Mouse (Mus musculus) left cerebral cortex, postnatal 4 days (tissue): ENCODE results near the gene Palm2. TPM values are rescaled to one million over a fixed set of nuclear protein-coding genes. Genes with fewer than 3 reads are reported as not detected.
A peak's percentile ranks its signal among the peaks of the same experiment; 100 is the strongest.
"Not testable (repeated sequence)": the region's sequence is repeated elsewhere in the genome, so short reads cannot be mapped to it uniquely, and the experiment has no call there.

Source experiments
- DNase-seq: peaks from one replicate; pipeline ENCODE4 v3.0.0-alpha.2; 2022
- intact Hi-C: fragments of 180-260 bp; cut with DNase I; formaldehyde crosslinking; loops from one replicate; pipeline ENCODE4 v1.15.1; 2025
- total RNA-seq, 2 experiments: library from RNA; stranded (reverse); gene quantifications; 2 replicates each; pipeline ENCODE4 v1.2.3; 2021

Gene Palm2
- 10 to 100 TPM; 74.0 to 80.4 TPM for total RNA-seq

DNA sequence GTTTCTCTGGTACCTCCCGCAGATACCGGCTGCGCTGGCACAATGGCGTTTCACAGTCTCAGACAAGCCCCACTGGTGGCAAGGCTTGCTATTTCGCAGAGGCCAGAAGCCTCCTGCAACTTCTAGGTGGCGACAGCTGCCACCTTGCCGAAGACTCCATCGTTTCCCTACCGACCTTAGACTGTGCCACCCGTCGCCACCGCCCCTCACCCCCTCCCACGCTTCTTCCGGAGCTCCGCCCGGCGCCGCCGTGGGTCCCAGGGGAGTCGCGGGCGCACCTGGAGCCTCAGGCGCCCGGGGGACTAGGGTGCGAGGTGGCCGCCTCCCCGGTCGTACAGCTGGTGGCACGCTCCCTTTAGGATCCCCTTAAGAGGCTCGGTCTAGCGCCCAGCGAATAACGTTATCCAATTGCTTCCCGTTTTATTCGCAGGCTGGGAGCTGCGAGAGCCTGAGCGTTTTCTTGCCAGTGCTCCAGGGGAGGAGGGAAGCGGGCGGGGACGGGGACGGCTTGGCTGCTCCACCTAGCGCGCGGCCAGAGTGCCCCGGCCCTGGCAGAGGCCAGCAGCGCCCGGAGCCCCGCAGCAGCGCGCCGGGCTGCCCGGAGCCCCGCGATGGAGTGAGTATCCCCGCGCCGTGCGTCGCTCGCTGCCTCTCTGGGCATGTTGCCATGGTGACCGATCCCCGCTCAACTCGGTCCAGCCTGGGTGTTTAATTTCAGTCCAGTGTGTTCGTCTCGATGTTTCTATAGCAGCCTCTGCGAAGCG is at the start of gene Palm2:
Palm2 (plus strand) TSS at position 307 of the 764 bp plus-strand sequence.
- intact Hi-C loops, result loop anchor here (10.0 kb wide), 1 partner anchor 171 kb away; no protein-coding TSS in a partner anchor
- DNase-seq, result peak; percentile 73

DNA sequence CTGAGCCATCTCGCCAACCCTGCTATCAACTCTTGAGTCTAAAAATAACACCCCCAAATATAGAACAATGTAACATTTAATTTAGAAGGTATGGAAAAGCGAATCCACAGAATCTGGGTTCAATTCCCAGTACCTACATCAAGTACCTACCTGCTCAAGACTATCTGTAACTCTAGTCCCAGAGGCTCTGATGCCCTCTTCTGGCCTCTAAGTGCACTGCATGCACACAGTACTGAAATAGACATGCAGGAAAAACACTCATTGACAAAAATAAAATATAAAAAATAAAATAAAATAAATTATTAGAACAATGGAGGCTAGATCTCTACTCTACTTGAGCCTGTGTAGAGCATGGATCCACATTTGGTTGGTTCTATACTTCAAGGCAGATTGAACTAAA is 49.7 kb upstream of the Palm2 start:
- DNase-seq, result no peak
- intact Hi-C loops, result no loop called here

DNA sequence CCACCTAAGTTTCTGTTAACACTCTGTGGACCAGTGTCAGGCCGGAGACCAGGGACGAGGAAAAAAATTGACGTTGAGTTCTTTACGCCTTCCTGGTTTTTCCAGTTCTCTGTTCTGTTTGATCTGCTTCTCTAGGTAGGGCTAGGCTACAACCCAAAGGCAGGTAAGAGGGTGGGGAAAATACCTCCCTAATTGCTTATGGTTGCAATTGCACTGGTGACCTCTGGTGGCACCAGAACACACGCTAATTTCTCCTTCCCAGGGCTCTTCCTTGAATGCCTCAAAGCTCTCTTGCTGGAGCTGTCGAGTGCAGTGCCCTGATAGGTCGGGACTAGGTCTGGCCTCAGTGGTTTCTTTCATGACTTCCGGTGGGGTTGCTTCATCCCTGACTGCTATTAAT is 42.9 kb upstream of the Palm2 start:
- intact Hi-C loops, result no loop called here
- no peak for DNase-seq

DNA sequence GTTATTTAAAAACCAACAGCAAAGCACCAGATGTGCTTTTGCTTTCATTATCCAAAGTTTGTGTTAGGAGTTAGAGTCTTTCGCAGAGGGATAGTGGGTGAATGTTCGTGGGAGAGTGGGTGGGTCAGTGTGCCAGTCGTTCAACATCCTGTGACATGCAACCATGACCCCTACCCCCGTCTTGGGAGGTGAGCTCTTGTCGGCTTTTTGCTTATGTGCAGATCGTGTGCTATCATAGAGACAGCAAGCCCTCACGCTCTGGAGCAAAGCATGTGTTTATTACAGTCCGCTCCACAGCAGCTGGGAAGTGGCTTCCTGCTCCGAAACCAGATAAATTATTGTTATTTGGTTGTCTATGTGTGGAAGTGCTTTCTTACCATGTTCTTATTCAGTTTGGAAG is 37.6 kb upstream of the Palm2 start:
- DNase-seq, result no peak
- intact Hi-C loops, result no loop called here

DNA sequence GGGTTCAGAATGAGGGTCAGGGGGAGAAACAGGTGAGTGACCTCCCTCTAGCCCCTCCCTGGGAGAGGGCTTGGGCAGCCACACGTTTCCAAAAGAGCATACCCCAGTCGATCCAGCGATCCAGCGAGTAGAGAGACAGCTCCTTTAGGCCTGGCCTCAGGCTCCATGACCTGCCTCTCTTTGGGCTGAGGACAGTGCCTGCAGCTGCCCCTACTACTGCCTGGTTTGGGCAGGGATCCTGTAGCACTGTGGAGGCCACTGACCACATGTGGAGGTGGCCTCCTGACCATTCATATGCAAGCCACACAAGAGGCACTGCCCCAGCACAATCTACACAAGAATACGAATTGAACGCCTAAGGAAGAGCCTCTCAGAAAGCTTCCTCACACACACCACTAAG is 21.7 kb upstream of the Palm2 start:
- DNase-seq, intact Hi-C loops: not testable (repeated sequence)

DNA sequence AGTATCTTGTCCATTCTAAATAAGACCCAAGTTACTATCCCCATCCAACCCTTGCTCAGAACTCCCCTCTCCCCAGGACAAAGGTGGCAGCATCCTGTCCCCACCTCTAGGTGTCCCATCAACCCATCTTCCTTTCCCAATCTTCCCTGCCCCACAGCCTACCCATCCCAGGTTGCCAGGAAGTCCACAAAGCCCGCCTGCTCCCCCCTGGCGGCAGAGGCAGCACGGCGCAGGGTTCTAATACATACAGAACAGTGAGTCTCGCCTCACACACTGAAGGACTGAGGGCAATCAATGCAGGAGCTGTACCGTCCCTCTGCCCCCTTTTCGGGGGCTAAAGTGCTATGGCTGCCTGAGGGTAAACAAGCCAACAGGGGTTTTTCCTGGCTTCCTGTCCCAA is 21.0 kb upstream of the Palm2 start:
- intact Hi-C loops, result no loop called here

DNA sequence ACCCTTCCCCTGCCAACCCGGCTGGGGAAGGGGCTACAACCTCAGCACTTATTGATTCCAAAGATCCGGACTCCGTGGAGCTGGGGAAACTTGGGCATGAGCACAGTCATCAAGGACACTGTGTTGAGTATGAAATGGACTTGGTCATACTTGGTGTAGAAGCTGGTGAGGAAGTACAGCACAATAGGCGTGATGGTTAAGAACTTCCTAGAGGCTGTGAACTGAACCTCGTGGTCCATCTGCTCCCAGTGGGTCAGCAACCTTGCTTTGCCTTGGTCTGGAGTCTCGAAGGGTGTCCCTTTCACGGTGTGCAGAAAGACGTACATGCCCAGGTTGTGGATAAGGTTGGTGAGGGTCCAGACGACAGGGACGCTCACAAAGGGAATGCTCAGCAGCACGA is 20.4 kb upstream of the Palm2 start:
- DNase-seq, intact Hi-C loops: not testable (repeated sequence)

More for the DNA sequence above, 21.0 kb upstream of the Palm2 start:
- no peak for DNase-seq

DNA sequence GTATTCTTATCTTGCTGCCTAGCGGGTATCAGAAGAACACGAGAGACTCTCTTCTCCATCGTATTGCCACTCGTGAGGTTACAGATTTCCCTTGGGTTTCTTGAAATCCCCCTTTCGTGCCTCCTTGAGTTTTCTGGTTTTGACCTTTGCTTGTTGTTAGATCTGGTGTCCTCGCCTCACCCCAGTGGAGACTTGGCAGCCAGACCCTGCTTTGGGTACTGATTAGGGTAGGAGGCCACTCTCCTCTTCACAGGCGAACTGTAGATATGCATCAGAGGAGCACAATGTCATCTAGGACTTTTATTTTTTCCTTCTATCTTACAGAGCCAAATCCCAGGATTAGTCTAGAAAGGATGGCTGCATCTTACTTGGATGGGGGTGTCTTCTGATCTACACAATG is 10.0 kb upstream of the Palm2 start:
- intact Hi-C loops, result no loop called here
- no peak for DNase-seq

DNA sequence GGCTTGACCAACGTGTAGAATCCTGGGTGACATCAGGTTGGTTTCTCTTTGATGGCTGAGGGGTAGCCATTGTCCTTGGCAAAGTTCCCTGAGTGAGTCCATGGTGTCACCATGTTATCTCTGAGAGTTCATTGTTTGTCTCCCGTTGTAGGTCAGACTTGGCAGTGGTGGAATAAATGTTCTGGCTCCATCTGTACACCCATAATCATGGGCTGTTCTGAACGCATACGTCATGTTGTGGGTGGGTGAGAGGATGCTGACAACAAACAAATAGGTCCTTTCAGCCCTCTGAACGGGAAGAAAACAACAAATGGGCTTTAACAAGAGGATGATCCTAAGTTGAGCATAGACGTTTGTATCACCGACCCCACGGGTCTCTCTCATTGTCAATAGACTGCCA is 5.7 kb upstream of the Palm2 start:
- DNase-seq, result no peak
- intact Hi-C loops, result no loop called here

DNA sequence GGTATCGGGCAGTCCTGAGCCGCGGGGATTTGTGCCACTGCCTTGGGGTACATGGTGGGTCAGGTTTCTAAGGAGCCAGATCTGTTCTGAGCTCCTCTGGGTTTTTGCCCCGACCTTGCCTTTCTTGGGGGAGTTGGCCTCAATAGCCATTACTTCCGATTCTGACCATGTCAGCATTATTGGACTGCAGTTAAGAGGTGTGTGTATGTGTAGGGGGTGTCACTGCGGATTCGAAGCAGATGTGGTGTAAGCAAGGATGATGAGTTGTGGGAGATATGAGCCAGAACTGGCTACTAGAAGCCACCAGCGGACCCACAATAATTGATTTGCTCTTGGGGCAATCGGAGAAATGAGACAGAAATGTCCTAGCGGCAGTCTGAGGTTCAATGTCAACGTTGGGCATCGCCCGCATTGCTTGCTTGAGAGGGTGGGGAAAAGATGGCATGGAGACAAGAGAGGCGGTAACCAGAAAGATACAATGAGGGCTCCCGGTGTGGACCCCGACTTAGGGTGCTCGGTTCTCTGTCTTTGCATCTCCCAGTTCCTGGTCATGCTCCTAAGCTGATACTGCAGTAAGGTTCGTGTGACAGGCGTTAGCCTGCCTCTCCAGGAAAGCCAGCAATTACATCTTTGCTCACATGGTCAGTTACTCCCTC is 786 bp downstream of the Palm2 start:
- intact Hi-C loops, result loop anchor here (10.0 kb wide), 1 partner anchor 170 kb away; no protein-coding TSS in a partner anchor
- no peak for DNase-seq

DNA sequence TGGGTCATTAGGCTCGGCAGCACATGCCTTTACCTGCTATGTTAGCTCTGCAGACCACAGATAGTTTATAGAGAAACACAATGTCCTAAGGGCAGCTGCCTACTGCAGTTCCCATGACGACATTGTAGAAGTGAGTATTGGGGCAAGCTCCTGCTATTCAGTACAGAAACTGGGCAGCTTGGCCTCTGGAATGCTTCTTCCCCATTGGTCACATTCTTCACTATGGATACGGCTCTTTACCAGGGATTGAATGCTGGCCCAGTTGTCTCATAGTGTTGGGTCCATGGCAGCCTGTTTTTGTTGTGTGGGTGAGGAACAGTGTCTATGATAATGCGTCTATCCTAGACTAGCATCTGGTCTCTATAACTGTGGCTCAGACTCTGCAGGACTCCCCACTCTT is 2.2 kb downstream of the Palm2 start:
- intact Hi-C loops, result loop anchor here (10.0 kb wide), 1 partner anchor 169 kb away; no protein-coding TSS in a partner anchor
- DNase-seq, result no peak

DNA sequence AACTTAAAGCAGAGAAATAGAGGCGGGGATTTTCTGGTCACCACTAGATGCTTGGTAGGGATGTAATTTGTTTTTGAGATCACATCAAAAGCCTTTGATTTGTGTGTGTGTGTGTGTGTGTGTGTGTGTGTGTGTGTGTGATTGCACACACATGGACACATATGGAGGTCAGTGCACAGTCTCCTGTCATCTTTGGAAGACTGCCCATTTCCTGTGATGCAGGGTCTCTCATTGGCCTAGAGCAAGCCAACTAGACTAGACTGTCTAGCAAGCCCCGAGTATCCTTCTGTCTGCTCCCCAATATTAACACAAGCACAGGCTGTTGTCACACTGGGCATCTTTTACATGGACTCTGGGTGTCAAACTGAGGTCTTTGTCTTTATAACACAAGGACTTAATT is 12.0 kb downstream of the Palm2 start:
- intact Hi-C loops, result no loop called here
- no peak for DNase-seq

DNA sequence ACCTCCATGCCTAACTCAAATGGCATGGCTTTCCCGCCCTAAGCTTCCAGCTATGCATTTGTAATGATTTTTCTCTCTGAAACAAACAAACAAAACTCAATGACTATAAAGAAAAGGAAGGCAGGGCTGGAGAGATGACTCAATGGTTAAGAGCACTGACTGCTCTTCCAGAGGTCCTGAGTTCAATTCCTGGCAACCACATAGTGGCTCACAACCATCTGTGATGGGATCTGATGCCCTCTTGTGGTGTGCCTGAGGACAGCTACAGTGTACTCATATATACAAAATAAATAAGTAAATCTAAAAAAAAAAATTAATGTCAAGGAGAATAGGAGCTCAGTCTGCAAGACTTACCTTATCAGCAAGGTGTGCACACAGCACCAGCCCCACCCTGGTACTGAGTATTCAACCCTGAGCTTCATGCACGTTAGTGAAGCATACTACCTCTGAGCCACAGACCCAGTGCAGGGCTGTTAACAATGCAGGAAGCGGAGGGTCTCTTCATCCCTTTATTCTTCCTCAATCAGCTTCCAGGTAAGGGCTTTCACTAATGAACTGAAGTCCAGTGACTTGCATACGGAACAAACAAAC is 12.9 kb downstream of the Palm2 start:
- intact Hi-C loops, result no loop called here

DNA sequence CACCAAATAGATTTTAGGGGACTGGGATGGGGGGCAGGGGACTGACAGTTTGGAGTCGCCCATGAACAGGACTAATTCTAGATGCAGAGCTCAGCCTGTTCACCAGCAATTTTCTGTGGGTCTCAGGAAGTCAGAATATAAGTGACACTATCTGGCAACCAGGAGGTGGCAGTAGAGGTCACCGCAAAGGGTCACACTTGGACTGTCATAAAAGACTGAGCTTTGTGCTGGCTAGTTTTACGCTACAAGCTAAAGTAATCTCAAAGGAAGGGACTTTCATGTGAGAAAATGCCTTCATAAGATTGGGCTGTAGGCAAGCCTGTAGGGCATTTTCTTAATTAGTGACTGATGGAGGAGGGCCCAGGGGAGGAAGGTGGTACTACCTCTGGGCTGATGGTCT is 17.8 kb downstream of the Palm2 start:
- intact Hi-C loops, result no loop called here
- peak; percentile 61 for DNase-seq

More for the DNA sequence above, 12.9 kb downstream of the Palm2 start:
- DNase-seq, result no peak

DNA sequence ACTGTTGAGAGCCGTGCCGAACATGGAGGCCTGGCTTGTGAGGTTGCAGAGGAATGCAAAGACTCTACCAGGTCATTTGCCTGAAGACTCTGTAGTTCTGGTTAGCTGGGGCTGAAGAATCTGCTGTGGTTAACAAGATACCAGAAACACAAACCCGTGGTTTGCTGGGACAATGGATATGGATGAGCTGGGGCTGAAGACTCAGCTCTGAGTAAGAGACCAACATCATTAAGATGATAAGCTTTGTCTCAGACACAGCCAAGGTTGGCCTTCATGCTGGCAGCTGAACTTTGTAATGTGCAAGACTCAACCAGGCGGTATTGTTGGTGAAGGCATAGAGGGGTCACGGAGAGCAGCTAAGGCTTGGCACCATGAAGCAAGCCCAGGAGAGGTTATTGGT is 18.6 kb downstream of the Palm2 start:
- no peak for DNase-seq
- intact Hi-C loops, result no loop called here

DNA sequence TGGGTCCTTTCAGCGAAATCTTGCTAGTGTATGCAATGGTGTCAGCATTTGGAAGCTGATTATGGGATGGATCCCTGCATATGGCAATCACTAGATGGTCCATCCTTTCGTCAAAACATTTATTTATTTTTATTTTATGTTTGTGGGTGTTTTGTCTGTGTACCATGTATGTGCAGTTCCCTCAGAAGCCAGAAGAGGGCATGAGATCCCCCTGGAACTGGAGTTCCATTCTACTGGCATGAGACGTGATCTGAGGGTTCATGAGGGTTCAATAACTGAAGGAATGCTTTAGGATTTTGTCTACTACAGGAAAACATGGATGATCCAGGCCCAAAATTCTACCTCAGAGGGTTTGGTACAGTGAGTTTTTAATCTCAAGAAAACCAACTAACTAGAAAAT is 28.3 kb downstream of the Palm2 start:
- DNase-seq, result peak; percentile 25
- intact Hi-C loops, result no loop called here

DNA sequence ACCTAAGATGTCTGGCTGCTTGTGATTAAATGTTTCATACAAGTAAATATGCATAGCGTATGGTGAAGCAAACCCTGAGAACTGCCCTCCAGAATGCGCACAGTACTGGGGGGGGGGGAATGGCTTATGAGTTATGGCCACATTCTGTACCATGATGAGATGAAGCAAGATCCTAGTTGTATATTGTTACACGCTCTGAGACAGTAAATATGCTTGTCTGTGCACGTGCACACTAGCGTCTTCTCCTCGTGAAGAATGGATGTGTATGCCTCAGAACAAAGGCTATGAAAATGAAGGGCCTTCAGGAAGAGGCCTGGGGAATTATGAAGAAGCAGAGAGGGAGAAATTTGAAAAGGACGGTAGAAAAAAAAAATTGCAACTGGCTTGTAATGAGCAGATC is 48.4 kb downstream of the Palm2 start:
- intact Hi-C loops, result no loop called here
- DNase-seq, result no peak

DNA sequence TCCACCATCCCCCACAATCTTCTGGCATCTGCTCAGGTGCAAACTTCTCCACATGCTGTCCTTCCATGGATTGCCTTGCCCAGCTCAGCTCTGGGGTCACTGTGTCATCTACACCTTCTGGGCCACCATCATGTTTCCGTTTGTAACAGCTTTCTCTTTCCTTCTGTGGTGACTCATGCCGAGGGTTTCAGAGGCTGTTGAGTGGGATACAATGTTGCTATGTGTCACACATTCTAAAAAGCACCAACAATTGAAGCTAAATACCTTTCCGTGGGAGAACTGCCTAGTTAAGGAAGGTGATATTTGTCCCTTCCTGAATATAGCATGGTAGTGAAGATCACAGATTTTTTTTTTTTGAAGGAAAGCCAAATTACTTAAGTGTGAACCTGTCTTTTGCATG is 52.3 kb downstream of the Palm2 start:
- intact Hi-C loops, result no loop called here

DNA sequence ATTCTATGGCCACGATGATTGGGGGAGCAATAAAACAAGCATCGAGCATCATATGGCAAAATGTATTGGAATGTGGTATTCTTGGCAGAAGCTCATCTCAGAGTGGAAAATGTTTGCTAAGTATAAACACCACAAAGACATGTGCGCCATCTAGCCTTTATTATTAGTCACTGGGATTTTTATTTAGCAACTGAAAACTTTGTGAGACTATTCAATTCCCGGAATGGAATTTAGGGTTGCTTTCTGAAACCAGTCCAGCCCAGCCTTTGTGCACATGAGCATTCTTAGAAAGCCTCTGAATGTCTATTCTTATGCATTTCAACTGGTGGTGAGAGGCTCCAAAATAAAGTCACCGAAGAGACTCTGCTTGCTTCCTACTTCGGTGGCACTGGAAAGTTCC is 55.8 kb downstream of the Palm2 start:
- intact Hi-C loops, result no loop called here
- no peak for DNase-seq

More for the DNA sequence above, 52.3 kb downstream of the Palm2 start:
- DNase-seq, result no peak

DNA sequence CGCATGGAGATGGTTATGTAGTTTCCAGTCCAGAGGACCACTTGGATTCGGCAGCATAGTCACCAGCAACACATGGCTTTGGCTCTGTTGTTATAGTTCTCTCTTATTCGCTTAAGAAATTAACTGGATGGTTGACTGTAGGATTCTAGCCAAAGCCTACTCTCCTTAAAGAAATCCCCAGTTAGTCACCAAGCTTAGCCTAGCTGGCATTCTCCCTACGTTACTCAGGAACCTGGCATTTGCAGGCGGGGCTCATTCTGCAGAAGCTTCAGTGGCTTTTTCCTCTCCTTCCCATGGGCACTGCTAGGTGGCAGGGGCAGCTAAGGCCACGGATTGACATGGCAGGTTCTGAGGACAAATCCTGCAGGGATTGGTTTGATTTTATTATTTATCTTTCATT is 70.7 kb downstream of the Palm2 start:
- DNase-seq, result no peak
- intact Hi-C loops, result no loop called here

DNA sequence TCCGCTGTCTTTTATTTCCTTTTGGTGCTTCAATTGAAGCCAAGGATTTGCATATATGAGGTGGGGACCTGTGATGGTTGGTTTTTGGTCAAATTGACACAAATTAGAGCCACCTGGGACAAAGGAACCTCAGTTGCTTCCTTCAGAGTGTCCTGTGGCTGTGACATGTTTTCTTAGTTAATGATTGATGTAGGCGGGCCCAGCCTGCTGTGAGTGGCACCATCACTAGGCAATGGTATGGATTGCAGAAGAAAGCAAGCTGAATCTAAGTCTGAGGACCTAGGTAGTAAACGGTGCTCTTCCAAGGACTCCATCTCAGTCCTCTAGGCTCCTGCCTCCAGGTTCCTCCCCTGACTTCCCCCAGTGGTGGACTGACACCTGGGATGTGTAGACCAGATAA is 76.5 kb downstream of the Palm2 start:
- no peak for DNase-seq
- intact Hi-C loops, result no loop called here

DNA sequence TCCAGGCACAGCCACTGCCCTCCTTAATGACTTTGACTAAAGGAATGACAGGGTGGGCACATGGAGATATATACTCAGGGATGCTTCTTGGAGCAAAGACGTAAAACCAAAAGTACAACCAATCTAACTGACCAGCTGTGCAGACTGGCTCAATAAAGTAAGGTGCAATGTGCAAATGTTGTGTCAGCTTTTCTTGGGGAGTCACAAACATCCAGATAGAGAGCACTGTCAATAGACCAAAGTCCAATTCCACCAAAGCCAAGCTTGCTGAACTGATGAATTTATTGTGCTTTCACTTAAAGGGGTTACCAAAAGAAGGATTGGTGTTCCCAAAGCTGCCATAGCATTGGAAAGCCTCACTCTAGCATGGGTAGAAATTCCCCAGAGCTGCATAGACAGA is 77.7 kb downstream of the Palm2 start:
- intact Hi-C loops, result no loop called here
- no peak for DNase-seq
